Mouse (Mus musculus): ENCODE measurements around the gene Ugt1a5.

- no peak for TF ChIP-seq CTCF (IDR thresholded peaks at IDR 0.05; ENCODE audit: insufficient read depth, low read depth, low read length)
- TF ChIP-seq POLR2A (IDR thresholded peaks at IDR 0.05; ENCODE audit: insufficient read depth, low read depth, low read length), result no peak
These were observed 82.8 kb downstream of the Ugt1a5 start for GRCm38 (mm10) chr1:88248658-88249057.

All from olfactory bulb, adult 2 months (tissue).